Mouse (Mus musculus): ENCODE data around the gene Pde1c.

DNA sequence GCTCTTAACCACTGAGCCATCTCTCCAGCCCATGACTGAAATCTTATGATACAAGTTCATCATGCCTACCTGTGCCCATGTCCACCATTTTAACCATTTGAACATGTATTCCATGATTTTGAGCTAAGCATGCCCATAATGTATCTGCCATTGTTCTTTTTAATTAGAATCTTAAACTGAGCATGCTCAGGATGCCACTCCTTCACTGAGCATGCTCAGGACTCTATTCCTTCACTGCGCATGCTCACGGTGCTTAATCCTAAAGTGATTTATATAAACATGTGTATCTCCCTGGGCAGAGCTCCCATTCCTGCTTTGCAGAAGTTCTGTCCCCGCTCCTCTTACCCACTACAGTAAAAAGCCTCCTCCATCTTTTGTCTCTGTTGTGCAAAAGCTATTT lies 520.3 kb downstream of the Pde1c start:
- TF ChIP-seq POLR2A (IDR thresholded peaks at IDR 0.05; ENCODE audit: control insufficient read depth, low read depth, low read length) (no peak), CTCF (IDR thresholded peaks at IDR 0.05; ENCODE audit: control insufficient read depth, insufficient read depth, insufficient replicate concordance, low read depth, low read length) (no peak)
